Mouse (Mus musculus) erythroblast, embryonic 14.5 days (primary cell): Measurements from ENCODE around the gene Rbks.

ENCODE experiments used
- GATA1 ChIP-seq: IDR thresholded peaks from 2 replicates; pipeline ENCODE4 v1.6.1; 2012; ENCODE audit warnings: low read length, inconsistent platforms, mixed read lengths
- TAL1 ChIP-seq: IDR thresholded peaks from 3 replicates; pipeline ENCODE4 v1.6.1; 2012; ENCODE audit warnings: low read length, inconsistent platforms, mixed read lengths

GRCm38 (mm10) chr5:31647327-31647726 lies 50.1 kb downstream of the Rbks start:
- TF ChIP-seq TAL1 (no peak), GATA1 (no peak)
